Mouse (Mus musculus) heart, adult 2 months (tissue): ENCODE results near the gene Fem1a. TPM values are rescaled to one million over a fixed set of nuclear protein-coding genes. Genes with fewer than 3 reads are reported as not detected.

Source experiments
- DNase-seq, 2 experiments: peaks; one replicate each; pipeline ENCODE4 v3.0.0; 2021
- H3K27ac ChIP-seq: fragments of 200-600 bp; 2 replicates; pipeline ENCODE4 v1.8.1; 2022
- H3K27me3 ChIP-seq: fragments of 200-500 bp; 2 replicates; pipeline ENCODE4 v1.6.1; 2012; ENCODE audit warnings: mild to moderate bottlenecking, low read length, inconsistent platforms, mixed read lengths; ENCODE audit not compliant: control insufficient read depth, insufficient read depth
- H3K36me3 ChIP-seq: fragments of 200-500 bp; 2 replicates; pipeline ENCODE4 v1.6.1; 2012; ENCODE audit warnings: low read length, inconsistent platforms; ENCODE audit not compliant: control insufficient read depth, insufficient read depth
- H3K4me1 ChIP-seq: fragments of 200-500 bp; 2 replicates; pipeline ENCODE4 v1.6.1; 2011; ENCODE audit warnings: low read length; ENCODE audit not compliant: control insufficient read depth, insufficient read depth
- H3K4me3 ChIP-seq: fragments of 200-600 bp; 2 replicates; pipeline ENCODE4 v1.8.1; 2022
- H3K79me2 ChIP-seq: fragments of 200-500 bp; replicated peaks from 2 replicates; pipeline ENCODE4 v1.6.1; 2012; ENCODE audit warnings: mild to moderate bottlenecking, inconsistent platforms, low read length, moderate library complexity, mixed read lengths; ENCODE audit not compliant: control insufficient read depth, insufficient read depth
- H3K9ac ChIP-seq: fragments of 200-500 bp; 2 replicates; pipeline ENCODE4 v1.6.1; 2012; ENCODE audit warnings: low read depth, mild to moderate bottlenecking, control low read depth, inconsistent platforms, low read length, mixed read lengths
- CTCF ChIP-seq: fragments of 200-600 bp; IDR thresholded peaks from 2 replicates; pipeline ENCODE4 v1.8.1; 2022; ENCODE audit warnings: antibody characterized with exemption, mild to moderate bottlenecking, moderate library complexity
- EP300 ChIP-seq: fragments of 200-500 bp; IDR thresholded peaks from 2 replicates; pipeline ENCODE4 v1.6.1; 2011; ENCODE audit warnings: low read depth, low read length, control low read depth; ENCODE audit not compliant: insufficient read depth
- POLR2A ChIP-seq: fragments of 200-500 bp; IDR thresholded peaks from 2 replicates; pipeline ENCODE4 v1.6.1; 2011; ENCODE audit warnings: mild to moderate bottlenecking, low read depth, low read length, control low read depth; ENCODE audit not compliant: insufficient read depth
- WGBS: fragments of 180-500 bp; shearing (Covaris S2); methylation state at CpG from one replicate; pipeline ENCODE4 v1.1.7; 2018; 5-methylcytosine and 5-hydroxymethylcytosine counted together
- intact Hi-C: fragments of 180-260 bp; cut with DNase I; formaldehyde crosslinking; loops from one replicate; pipeline ENCODE4 v1.15.1; 2025
- polyA plus RNA-seq: library from polyadenylated mRNA; depleted of rRNA; stranded (reverse); fragments of >200 nt; gene quantifications from 2 replicates; pipeline ENCODE4 v1.2.3, GENCODE M21; 2012
- total RNA-seq, 2 experiments: library from RNA; stranded (reverse); gene quantifications; 2 replicates each; pipeline ENCODE4 v1.2.3; 2021

Fem1a gene
- total and polyA plus RNA-seq, 3 experiments: 81.5 to 124 (median 108) TPM

- 89% methylated on average over 1 of the region's 1 CpGs for WGBS
- intact Hi-C loops: no loop called here
- H3K4me1 ChIP-seq: 0 out of 2 replicates have a peak, but pooled peaks cover 1% of the 10 kb centered on the region
- DNase-seq: no peak
- H3K9ac ChIP-seq: no peak overlapping the region
- TF ChIP-seq CTCF (no peak), EP300 (no peak), POLR2A (no peak)
- no peaks in the 10 kb centered on the region for H3K79me2 ChIP-seq
- no peak overlapping the region for H3K27ac ChIP-seq
- H3K4me3 ChIP-seq: no peak overlapping the region
- no peaks in the 10 kb centered on the region for H3K27me3 ChIP-seq
- H3K36me3 ChIP-seq: no peaks in the 10 kb centered on the region
Measured at GRCm38 (mm10) chr17:56298238-56298637, 41.6 kb downstream of the Fem1a start.

- no peak for TF ChIP-seq EP300
- no peak for TF ChIP-seq POLR2A
- TF ChIP-seq CTCF: no peak
- WGBS: 88% methylated on average over 9 of the region's 9 CpGs
- Histone ChIP-seq H3K27ac (no peak within 1 kb of the TSS), H3K9ac (no peak within 1 kb of the TSS), H3K79me2 (no peaks in the 10 kb centered on the region), H3K36me3 (no peaks in the 10 kb centered on the region), H3K4me1 (peaks cover 1% of the 10 kb centered on the region; the same call in 1 of the 2 replicates), H3K27me3 (no peaks in the 10 kb centered on the region), H3K4me3 (no peak within 1 kb of the TSS)
- no peak for DNase-seq
- intact Hi-C loops: no loop called here
Measured at GRCm38 (mm10) chr17:56300186-56300585, 43.6 kb downstream of the Fem1a start, which contains the start of gene Arrdc5. TSS of gene Arrdc5 (minus strand) at chr17:56300286.

- Histone ChIP-seq H3K27ac (no peak overlapping the region), H3K9ac (no peak overlapping the region), H3K79me2 (no peaks in the 10 kb centered on the region), H3K27me3 (no peaks in the 10 kb centered on the region), H3K36me3 (no peaks in the 10 kb centered on the region), H3K4me3 (no peak overlapping the region), H3K4me1 (peaks cover 1% of the 10 kb centered on the region; the same call in 1 of the 2 replicates)
- peak in 1 of 2 experiments; percentile 35 for DNase-seq
- intact Hi-C loops: no loop called here
- 28% methylated on average over 13 of the region's 13 CpGs for WGBS
- TF ChIP-seq CTCF: no peak
- TF ChIP-seq EP300: no peak
- no peak for TF ChIP-seq POLR2A
Measured at GRCm38 (mm10) chr17:56302363-56302996, 45.9 kb downstream of the Fem1a start.

- Histone ChIP-seq H3K4me3 (peak within 1 kb of the TSS; percentile 71), H3K9ac (peak within 1 kb of the TSS; percentile 57), H3K4me1 (peaks cover 1% of the 10 kb centered on the region; the same call in 1 of the 2 replicates), H3K27ac (no peak within 1 kb of the TSS), H3K27me3 (no peaks in the 10 kb centered on the region), H3K36me3 (no peaks in the 10 kb centered on the region), H3K79me2 (no peaks in the 10 kb centered on the region)
- intact Hi-C loops: no loop called here
- TF ChIP-seq EP300 (no peak), CTCF (no peak), POLR2A (no peak)
- DNase-seq: peak; percentile 78 to 83
- WGBS: under 1% methylated on average over 43 of the region's 43 CpGs
Measured at GRCm38 (mm10) chr17:56303160-56303846, 46.7 kb downstream of the Fem1a start, which contains the start of gene Uhrf1. TSS of gene Uhrf1 (plus strand) at chr17:56303321.

- DNase-seq: peak; percentile 96
- no peak overlapping the region for H3K27ac ChIP-seq
- intact Hi-C loops: loop anchor here (2.0 kb wide), 2 partner anchors 13 to 21 kb away; no protein-coding TSS in a partner anchor
- TF ChIP-seq CTCF: peak; percentile 16; the same call in 1 of the 2 replicates
- TF ChIP-seq POLR2A: no peak
- TF ChIP-seq EP300: no peak
- no peaks in the 10 kb centered on the region for H3K27me3 ChIP-seq
- H3K9ac ChIP-seq: peak overlapping the region; percentile 57
- H3K4me3 ChIP-seq: peak overlapping the region; percentile 71
- H3K79me2 ChIP-seq: no peaks in the 10 kb centered on the region
- H3K36me3 ChIP-seq: no peaks in the 10 kb centered on the region
- H3K4me1 ChIP-seq: peaks cover 1% of the 10 kb centered on the region; the same call in 1 of the 2 replicates
- WGBS: under 1% methylated on average over 68 of the region's 68 CpGs
Measured at GRCm38 (mm10) chr17:56303847-56304586, 47.4 kb downstream of the Fem1a start.

GRCm38 (mm10) chr17:56304718-56305117, 48.1 kb downstream of the Fem1a start:
- Histone ChIP-seq H3K79me2 (no peaks in the 10 kb centered on the region), H3K27ac (no peak overlapping the region), H3K4me3 (no peak overlapping the region; the same call in 1 of the 2 replicates), H3K36me3 (no peaks in the 10 kb centered on the region), H3K9ac (no peak overlapping the region), H3K4me1 (peaks cover 1% of the 10 kb centered on the region; the same call in 1 of the 2 replicates), H3K27me3 (no peaks in the 10 kb centered on the region)
- TF ChIP-seq CTCF (no peak), EP300 (no peak), POLR2A (no peak)
- no peak for DNase-seq
- intact Hi-C loops: loop anchor here (2.0 kb wide), 2 partner anchors 14 to 20 kb away; no protein-coding TSS in a partner anchor
- 18% methylated on average over 11 of the region's 11 CpGs for WGBS
